Mouse (Mus musculus) MEL (cell line): ENCODE results near the gene Speer4f1.
"Not testable (repeated sequence)": the region's sequence is repeated elsewhere in the genome, so short reads cannot be mapped to it uniquely, and the experiment has no call there.

ENCODE experiments used
- CTCF ChIP-seq, 3 experiments: IDR thresholded peaks in 2 of 3; conservative IDR thresholded peaks in 1 of 3; 2 replicates each; pipeline ENCODE4 v1.5.1; 2011 to 2012; ENCODE audit warnings: low read length in 3 of 3, low read depth in 2 of 3, mild to moderate bottlenecking in 2 of 3, improper control_type of control experiment in 1 of 3, inconsistent platforms in 1 of 3, mixed read lengths in 1 of 3, moderate library complexity in 1 of 3; ENCODE audit not compliant: control insufficient read depth in 1 of 3, insufficient read depth in 1 of 3, poor library complexity in 1 of 3, severe bottlenecking in 1 of 3
- E2F4 ChIP-seq: IDR thresholded peaks from 2 replicates; pipeline ENCODE4 v1.6.1; 2011; ENCODE audit warnings: low read depth, low read length, improper control_type of control experiment, borderline replicate concordance
- EP300 ChIP-seq, 2 experiments: IDR thresholded peaks; 2 replicates each; pipeline ENCODE4 v1.6.1; 2011; ENCODE audit warnings: improper control_type of control experiment in 2 of 2, low read length in 2 of 2, low read depth in 1 of 2, mild to moderate bottlenecking in 1 of 2
- POLR2A ChIP-seq, 2 experiments: IDR thresholded peaks; 2 replicates each; pipeline ENCODE4 v1.6.1; 2011 to 2012; ENCODE audit warnings: low read length in 2 of 2, mild to moderate bottlenecking in 2 of 2, control low read depth in 1 of 2, improper control_type of control experiment in 1 of 2, low read depth in 1 of 2, moderate library complexity in 1 of 2; ENCODE audit not compliant: control insufficient read depth in 1 of 2, insufficient read depth in 1 of 2, poor library complexity in 1 of 2
- TAL1 ChIP-seq: IDR thresholded peaks from 2 replicates; pipeline ENCODE4 v1.6.1; 2012; ENCODE audit warnings: mild to moderate bottlenecking, inconsistent platforms, low read length, moderate library complexity, mixed read lengths
- ZC3H11A ChIP-seq: IDR thresholded peaks from 2 replicates; pipeline ENCODE4 v1.6.1; 2012; ENCODE audit warnings: low read depth, mild to moderate bottlenecking, inconsistent platforms, low read length, improper control_type of control experiment

DNA sequence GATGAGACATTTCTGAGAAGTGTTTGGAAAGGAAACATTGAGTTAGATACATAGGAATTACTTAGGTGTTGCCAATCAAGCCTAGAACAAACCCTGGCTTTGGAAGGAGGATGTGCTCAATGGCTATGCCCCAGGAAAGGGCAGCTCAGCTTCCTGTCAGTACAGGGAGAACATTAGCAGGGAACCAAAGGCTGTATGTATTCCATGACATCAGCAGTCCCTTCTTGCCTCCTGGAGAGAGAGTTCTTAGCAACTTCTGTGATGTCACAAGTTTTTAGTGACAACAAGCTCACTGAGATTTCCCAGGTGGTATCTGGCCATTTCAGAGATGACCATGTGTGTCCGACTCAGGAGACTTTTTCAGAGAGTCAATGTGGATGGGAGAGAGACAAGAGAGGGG, at the start of gene Speer4f1:
- TF ChIP-seq CTCF (IDR thresholded peaks at IDR 0.05 in 2 of 3, conservative IDR thresholded peaks at IDR 0.05 in 1 of 3; ENCODE audit: control insufficient read depth in 1 of 3, insufficient read depth in 1 of 3, low read depth in 2 of 3, low read length in 3 of 3, poor library complexity in 1 of 3, severe bottlenecking in 1 of 3); EP300 (IDR thresholded peaks at IDR 0.05; ENCODE audit: low read depth in 1 of 2, low read length in 2 of 2); POLR2A (IDR thresholded peaks at IDR 0.05; ENCODE audit: control insufficient read depth in 1 of 2, insufficient read depth in 1 of 2, low read depth in 1 of 2, low read length in 2 of 2, poor library complexity in 1 of 2); TAL1; ZC3H11A; E2F4: not testable (repeated sequence)
